Mouse (Mus musculus) stomach, postnatal 0 days (tissue): Measurements from ENCODE around the gene Rab12.

Experiments
- CTCF ChIP-seq: IDR thresholded peaks from 2 replicates; pipeline ENCODE4 v1.5.1; 2016; ENCODE audit warnings: antibody characterized with exemption, low read depth, mild to moderate bottlenecking, moderate library complexity
- EP300 ChIP-seq: optimal IDR thresholded peaks from 2 replicates; pipeline ENCODE3; 2016; ENCODE audit warnings: antibody characterized with exemption

DNA sequence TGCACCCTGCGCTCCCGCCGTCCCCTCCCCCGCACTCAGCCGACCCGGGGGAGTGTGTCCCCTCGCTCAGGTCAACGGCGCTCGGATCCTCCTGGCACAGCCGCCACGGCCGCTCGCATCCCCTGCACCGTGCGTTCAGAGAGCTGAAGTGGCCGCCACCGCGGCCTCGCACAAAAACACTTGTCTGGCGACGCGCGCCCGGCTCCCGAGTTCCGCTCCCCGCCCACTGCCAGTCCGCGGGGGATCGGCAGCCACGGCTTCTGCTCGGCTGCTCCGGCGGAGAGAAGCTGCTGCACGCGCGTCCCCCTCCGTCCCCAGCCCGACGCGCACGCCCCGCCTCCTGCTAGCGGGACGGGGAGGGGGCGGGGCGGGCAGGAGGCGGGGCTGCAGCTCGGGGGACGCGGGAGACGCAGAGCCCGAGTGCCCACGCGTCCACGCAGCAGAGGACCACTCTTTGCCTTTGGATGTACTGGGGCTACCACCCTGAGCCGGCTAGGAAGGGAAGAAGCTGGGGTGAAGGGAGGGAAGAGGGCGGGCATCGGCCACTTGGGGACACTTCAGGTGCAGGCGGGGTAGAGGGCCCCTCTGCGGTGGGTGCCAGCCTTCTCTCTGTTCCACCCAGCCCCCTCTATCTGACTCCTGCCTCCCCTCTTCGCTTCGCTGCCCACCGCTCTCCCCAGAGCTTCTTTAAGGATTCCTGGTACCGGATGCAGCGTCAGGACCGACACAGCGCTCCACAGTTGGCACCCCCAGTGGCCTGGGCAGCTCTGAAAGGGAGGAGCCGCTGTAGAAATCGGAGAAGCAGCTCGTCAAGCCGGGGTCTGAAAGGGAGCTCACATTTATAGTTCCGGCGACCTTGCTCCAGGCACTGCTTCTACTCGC, 69.8 kb downstream of the Rab12 start, which contains the start of gene Mtcl1:
- TF ChIP-seq CTCF (peak; percentile 23; the same call in 1 of the 2 replicates), EP300 (no peak)
